Mouse (Mus musculus): Measurements from ENCODE around the gene Hnrnph1.

Gene Hnrnph1

DNA sequence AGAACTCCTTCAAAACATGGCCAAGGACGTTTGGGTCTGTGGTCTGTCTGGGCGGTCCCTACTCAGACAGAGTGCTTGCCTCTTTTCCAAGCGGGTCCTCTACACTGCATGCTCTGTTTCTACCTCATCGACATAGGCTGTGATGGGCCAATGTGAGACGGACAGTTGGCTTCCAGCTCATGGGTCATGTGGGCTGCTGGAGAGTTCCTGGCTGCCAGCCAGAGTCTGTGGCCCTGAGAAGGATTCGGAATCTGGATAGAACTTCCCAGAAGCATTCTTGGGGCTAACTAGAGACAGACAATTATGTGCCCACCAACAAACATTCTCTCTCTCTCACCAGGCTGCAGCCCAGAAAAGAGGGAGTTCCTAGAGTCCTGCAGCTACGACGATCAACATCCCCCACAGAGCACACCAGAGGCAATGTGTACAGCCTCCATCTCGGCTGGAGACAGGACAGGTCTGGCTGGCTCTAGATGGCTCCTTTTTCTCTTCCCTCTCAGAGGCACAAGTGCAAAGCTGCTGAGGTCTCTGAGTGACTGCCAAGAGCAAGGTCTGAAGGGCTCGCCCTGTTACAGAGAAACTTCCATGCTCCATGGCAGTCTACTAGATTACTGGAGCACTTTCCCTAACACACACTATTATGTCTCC is 26.7 kb downstream of the Hnrnph1 start:
- DNase-seq (ENCODE audit: low read depth, low spot score) = no peak

DNA sequence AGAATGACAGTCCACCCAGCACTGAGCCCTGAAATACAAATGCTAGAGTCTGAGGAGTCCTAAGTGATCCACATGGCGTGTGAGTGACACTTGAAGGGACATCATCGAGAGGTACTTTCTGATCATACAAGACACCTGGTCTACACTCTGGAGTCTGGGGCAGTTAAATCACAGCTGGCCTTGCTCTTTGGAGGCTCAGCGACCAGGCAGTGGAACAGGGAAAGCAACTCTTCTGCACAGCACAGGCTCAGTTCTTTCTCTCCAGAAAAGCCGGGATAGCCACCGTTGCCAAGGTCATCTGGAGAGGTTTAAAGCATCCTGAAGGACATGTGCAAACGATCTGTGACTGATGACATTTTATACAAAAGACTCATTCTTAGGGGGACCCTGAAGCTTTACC is 30.4 kb downstream of the Hnrnph1 start:
- DNase-seq (ENCODE audit: low read depth, low spot score) = no peak

DNA sequence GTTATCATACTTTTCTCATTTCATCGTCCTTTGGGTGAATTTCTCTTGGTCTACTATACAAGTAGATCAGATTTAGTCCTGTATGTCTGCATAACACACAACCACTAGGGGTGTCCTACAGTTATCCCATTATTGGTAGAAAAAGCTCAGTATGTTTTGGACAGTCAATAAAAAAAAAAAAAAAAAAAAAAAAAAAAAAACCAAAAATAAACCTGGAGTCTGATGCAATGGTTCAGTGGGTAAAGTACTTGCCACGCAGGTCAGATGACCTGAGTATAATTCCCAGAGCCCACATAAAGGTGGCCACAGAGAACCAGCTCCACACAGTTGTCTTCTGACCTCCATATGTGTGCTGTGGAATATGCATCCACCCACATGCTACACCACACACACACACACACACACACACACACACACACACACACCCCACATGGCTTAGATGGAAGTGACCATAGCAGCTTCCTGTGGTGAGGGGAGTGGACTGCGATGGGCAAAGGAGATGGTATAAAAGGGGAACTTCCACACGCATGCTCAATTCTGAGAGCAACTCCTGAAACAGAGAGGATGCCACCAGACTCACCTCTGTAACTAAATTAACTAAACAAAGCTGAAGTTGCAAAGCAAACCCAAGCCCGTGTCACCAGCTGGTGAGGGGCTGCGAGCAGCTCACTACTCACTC is 38.9 kb downstream of the Hnrnph1 start:
- no peak for DNase-seq (ENCODE audit: low read depth, low spot score)

DNA sequence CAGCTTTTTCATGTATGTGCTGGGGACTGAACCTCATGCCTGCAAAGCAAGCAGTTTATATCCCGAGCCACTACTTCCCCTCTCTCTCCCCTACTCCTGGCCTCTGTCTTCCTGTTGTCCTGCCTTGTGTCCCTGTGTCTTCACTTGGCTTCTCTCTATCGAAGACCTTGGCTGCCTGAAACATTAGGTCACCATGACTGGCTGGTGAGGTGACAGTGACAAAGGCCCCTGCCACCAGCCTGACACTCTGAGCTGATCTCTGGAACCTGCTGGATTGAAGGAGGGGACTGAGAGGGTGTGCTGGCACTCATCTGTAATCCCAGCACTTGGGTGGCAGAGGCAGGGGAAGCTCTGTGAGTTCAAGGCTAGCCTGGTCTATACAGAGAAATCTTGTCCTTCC is 41.1 kb downstream of the Hnrnph1 start:
- no peak for DNase-seq (ENCODE audit: low read depth, low spot score)

DNA sequence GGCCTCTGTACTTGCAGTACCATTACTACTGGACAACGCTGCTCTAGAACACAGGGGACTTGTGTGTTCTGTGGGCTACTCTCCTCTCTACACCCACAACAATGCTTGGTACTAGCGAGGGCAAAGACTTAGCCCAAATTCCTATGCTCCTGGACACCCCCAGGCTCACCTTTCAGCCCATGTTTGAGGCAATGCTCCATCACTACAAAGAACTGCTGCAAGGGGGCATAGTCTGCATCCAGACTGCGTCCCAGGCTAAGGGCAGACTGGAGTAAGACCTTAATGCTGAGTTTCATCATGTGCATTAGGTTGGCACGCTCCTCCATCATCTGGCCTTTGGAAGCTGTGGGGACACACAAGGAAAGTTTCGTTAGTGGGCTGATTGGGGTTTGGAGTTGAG is 44.7 kb downstream of the Hnrnph1 start:
- no peak for DNase-seq (ENCODE audit: low read depth, low spot score)

DNA sequence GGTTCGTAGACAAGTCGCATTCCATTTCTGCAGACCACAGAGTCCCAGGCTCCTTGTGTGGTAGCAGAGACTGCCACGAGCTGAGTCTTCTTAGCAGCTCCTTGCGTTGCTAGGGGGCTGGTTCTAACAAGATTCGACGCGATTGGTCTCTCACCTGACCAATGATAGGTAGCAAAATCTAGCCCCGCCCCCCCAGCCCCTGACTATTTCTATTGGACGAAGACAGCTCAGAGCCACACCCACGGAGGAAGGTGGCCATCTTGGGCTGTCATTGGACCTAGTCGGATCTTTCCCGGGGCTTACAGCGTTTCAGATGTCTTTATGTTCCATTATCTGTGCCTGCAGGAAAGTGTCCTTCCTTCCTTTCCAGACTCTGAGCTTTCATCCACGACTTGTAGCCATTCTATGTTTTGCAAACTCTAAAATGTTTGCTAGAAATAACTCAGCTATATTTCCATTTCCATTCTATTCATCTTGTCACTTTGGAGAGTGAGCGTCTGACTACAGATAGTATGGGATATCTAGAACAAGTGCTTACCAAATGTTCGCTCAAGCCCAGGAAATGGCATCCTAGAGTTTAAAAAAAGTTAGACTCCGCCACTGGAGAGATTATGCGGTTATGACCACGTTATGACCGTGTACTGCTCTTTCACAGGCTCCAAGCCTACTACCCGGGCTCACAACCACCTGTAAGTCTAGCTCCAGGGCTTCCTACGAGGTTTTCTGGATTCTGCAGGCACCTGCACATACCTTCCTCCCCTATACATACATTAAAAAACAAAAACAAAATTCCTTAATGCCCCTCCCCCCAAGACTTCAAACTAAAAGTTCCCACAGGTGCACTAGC is 45.4 kb downstream of the Hnrnph1 start:
- DNase-seq (ENCODE audit: low read depth, low spot score) = peak; percentile 85

DNA sequence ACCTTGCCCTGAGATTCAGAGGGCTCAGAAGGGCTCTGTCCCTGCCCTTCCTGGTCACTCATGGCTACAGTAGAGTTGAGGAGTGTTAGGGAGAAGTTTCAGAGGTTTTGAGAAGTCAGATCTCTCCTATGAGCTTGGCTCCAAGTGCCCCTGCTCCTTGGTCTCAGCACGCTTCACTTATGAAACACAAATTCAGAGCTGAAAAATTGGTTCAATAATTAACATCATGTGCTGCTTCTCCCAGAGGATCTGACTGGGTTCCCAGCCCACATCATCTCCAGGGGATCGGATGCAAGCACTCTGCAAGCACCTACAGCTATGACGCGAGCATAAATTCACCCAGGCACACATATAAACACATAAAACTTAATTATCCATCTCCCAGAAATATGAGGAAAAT is 49.3 kb downstream of the Hnrnph1 start:
- DNase-seq (ENCODE audit: low read depth, low spot score) = no peak

DNA sequence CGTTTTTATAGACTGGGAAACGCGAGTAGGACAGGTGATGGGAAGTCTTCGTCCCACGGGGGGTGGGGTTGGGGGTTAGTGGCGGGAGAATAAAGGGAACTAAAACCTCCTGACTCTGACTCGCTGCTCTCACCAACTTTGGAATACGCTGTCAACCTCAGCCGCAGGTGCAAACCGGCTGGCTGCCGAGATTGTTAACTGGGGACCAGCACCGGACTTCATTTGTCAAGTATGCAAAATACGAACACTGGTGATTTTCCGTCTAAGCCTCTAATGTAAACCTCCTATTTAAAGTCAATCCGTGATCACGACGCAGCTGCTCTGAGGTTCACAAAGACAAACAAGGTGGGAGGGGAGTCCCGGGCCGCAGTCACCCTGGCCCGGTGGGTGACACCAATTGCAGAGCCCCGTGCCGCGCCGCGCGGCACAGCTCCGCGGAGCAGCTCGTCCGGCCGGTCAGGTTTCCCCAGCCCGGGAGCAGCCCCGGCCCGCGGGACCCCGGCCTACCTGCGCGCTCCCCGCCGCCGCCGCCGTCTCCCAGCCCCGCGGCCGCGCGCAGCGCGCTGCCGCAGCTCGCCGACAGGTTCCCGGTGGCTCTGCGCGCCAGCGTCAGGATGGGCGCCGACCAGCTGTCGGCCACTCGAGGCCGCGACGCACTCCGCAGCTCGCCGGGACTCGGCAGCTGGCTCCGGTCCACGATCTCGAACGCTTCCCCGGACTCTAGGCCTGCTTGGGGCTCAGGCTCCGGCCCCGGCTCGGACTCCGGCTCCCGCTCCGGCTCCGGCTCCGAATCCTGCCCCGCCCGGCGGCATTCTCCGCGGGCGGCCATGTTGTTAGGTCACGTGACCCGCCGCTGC is 53.7 kb downstream of the Hnrnph1 start, which contains the start of gene Rufy1:
Rufy1 (minus strand) TSS at position 849 of the 857 bp plus-strand sequence.
- DNase-seq (ENCODE audit: low read depth, low spot score) = peak; percentile 75

DNA sequence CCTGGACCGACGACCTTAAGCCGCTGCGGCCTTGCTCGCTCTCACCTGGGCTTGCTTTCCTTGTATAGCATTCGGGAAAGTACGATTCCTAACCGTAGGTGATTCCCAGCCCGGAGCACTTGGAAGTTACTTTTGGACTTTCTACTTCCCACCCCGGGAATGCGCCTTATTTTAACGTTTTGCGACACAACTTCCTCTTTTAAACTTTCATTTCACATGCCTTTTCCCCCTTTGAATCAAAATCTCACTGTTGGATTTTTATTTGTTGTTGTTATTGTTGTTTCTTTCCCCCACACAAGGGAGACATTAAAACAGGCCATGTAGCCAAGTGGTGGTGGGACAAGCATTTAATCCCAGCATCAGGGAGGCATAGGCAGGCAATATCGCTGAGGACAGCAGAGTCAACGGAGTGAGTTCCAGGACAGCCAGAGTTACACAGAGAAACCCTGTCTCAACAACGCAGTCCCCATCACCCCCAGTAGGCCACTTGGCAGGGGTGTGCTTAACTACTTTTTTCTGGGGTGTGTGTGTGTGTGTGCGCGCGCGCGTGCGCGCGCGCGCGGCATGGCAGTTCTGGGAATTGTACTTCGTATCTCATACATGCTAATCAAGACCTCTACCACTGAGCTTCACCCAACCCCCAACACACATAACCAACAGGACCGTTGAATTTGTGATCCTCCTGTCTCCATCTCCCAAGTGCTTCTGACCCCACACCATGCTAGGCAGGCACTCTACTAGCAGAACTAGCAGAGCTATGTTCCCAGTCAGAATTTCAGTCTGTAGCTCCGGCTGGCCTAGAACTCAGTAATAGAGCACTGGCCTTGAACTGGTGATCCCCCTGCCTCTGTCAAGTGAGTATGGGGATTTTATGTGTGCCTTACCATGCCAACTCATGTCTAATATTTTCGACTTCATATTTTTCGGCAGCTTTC is 54.6 kb downstream of the Hnrnph1 start:
- DNase-seq (ENCODE audit: low read depth, low spot score) = peak; percentile 13

DNA sequence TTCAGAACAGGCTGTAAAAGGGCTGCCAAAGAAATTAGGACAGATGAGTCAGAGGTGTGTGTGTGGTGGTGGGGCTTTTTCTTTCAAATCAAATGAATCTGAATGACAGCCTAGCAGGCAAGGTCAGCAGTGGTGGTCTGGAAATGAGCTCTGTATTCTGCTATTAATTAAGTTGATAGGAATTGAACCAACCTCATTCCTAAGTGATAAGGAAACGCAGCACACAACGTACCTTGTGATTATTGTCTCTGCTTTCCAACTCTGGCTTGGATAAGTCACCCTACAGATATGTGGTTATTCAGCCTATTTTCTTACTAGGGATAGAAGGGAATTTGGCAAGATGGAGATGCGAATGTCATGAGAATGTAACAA is 55.3 kb downstream of the Hnrnph1 start:
- DNase-seq (ENCODE audit: low read depth, low spot score) = no peak

DNA sequence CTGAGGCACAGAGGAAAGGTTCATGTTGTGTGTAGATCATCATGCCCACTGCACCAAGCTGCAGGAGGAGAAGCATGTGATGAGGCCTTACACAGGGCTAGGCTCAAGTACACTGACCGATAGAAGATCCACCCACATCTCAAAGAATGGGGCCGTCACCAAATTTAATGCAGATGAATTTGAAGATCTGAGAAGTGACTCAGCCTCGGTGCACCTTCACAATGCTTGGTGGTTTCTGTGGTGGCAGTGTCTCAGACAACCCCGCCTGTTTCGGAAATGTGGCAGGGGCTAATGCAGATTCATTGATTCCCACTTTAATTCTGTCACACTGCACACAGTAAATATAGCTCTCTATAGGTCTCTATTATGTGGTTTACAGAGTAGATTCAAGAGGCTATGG is 56.1 kb downstream of the Hnrnph1 start:
- DNase-seq (ENCODE audit: low read depth, low spot score) = no peak

Data from retina, adult 2 months (tissue).